Mouse (Mus musculus) cerebellum, adult 2 months (tissue): ENCODE results near the gene Pde11a.

Experiments
- CTCF ChIP-seq: fragments of 200-500 bp; IDR thresholded peaks from 2 replicates; pipeline ENCODE4 v1.5.1; 2011; ENCODE audit warnings: low read depth, mild to moderate bottlenecking, control low read depth, low read length, moderate library complexity, borderline replicate concordance; ENCODE audit not compliant: insufficient read depth
- POLR2A ChIP-seq: fragments of 200-500 bp; IDR thresholded peaks from 2 replicates; pipeline ENCODE4 v1.6.1; 2011; ENCODE audit warnings: low read length, control low read depth, borderline replicate concordance; ENCODE audit not compliant: insufficient read depth

DNA sequence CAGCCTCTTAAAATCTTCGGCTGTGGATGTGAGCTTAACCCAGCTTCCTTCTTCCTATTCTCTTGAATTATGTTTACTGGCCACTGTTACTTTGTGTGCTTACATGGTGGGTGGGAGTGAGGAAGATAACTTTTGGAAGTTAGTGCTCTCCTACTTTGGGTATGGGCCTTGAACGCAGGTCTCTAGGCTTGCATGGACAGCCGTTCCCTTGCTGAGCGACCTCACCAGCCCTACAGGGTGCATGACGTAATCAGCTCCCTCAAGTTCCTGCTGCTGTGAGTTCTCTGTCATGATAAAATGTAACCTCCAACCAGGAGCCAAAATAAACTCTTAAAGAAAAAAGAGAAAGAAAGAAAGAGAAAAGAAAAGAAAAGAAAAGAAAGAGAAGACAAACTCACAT, 374.5 kb downstream of the Pde11a start:
- no peak for TF ChIP-seq CTCF
- TF ChIP-seq POLR2A = no peak
